Comparison of ENCODE assay signal across 19 mouse cellular contexts in genomic region chr2:130760876-130761275, GRCm38 (mm10).
A peak's percentile ranks its signal among the peaks of the same experiment; 100 is the strongest.
DNase-seq lines count a peak whose midpoint lies in the region; ATAC-seq and TF ChIP-seq lines count a peak whose summit lies in the region.
"Had no signal": no experiment of that assay in that cellular context is flagged by ENCODE, and none has a peak within 500 bp of the region (broad histone marks: within the 10 kb centered on the region; RNA-seq: fewer than 3 reads in every experiment).

No protein-coding gene starts in this region.

- H3K27me3 ChIP-seq in heart, embryonic 13.5 days (replicated peaks) = no peaks in the 10 kb centered on the region
- no peaks in the 10 kb centered on the region for H3K27me3 ChIP-seq in heart, adult 2 months (ENCODE audit: control insufficient read depth, insufficient read depth, low read length)
- no peaks in the 10 kb centered on the region for H3K27me3 ChIP-seq in midbrain, embryonic 10.5 days (ENCODE audit: low read depth, poor library complexity, severe bottlenecking)
- no peaks in the 10 kb centered on the region for H3K27me3 ChIP-seq in midbrain, embryonic 16.5 days (ENCODE audit: control insufficient read depth, insufficient read depth, low read depth, low read length)
- H3K27me3 ChIP-seq in limb, embryonic 10.5 days (ENCODE audit: low read depth, poor library complexity, severe bottlenecking) = no peaks in the 10 kb centered on the region
- H3K27me3 ChIP-seq: CH12.LX; embryonic facial prominence, embryonic 12.5 days; midbrain, embryonic 13.5 days had no signal

- H3K9ac ChIP-seq in heart, embryonic 13.5 days = no peak overlapping the region
- H3K9ac ChIP-seq in heart, adult 2 months (ENCODE audit: low read depth, low read length) = no peak overlapping the region
- H3K9ac ChIP-seq in midbrain, embryonic 16.5 days (ENCODE audit: low read depth, low read length) = no peak overlapping the region
- H3K9ac ChIP-seq: embryonic facial prominence, embryonic 12.5 days; midbrain, embryonic 13.5 days had no signal

- H3K9me3 ChIP-seq in heart, embryonic 13.5 days = no peaks in the 10 kb centered on the region
- H3K9me3 ChIP-seq in midbrain, embryonic 10.5 days (replicated peaks) = no peaks in the 10 kb centered on the region
- no peaks in the 10 kb centered on the region for H3K9me3 ChIP-seq in midbrain, embryonic 16.5 days (replicated peaks; ENCODE audit: control insufficient read depth, low read length, poor library complexity, severe bottlenecking)
- H3K9me3 ChIP-seq in limb, embryonic 10.5 days (replicated peaks) = no peaks in the 10 kb centered on the region
- H3K9me3 ChIP-seq: embryonic facial prominence, embryonic 12.5 days; hindbrain, embryonic 10.5 days; midbrain, embryonic 13.5 days had no signal

- H3K36me3 ChIP-seq in heart, embryonic 13.5 days = peaks cover 85% of the 10 kb centered on the region
- H3K36me3 ChIP-seq in heart, adult 2 months (ENCODE audit: control insufficient read depth, insufficient read depth, low read length) = peaks cover 11% of the 10 kb centered on the region
- peaks cover 47% of the 10 kb centered on the region for H3K36me3 ChIP-seq in midbrain, embryonic 10.5 days
- H3K36me3 ChIP-seq in midbrain, embryonic 16.5 days (ENCODE audit: control insufficient read depth, insufficient read depth, low read length) = peaks cover 45% of the 10 kb centered on the region
- H3K36me3 ChIP-seq in limb, embryonic 10.5 days = peaks cover 36% of the 10 kb centered on the region

- TF ChIP-seq CTCF in heart, adult 2 months (IDR thresholded peaks at IDR 0.05) = no peak

- H3K4me2 ChIP-seq in heart, embryonic 13.5 days = no peak overlapping the region
- H3K4me2 ChIP-seq in midbrain, embryonic 16.5 days (ENCODE audit: low read length) = no peak overlapping the region
- H3K4me2 ChIP-seq: embryonic facial prominence, embryonic 12.5 days; midbrain, embryonic 13.5 days had no signal

- ATAC-seq in heart, embryonic 13.5 days (ENCODE audit: extremely low read depth, insufficient number of reproducible peaks, low FRiP score, low TSS enrichment) = no peak
- no peak for ATAC-seq in midbrain, embryonic 16.5 days
- ATAC-seq: hindbrain, postnatal 0 days; midbrain, embryonic 13.5 days had no signal

- H3K27ac ChIP-seq in heart, embryonic 13.5 days (replicated peaks) = peak overlapping the region; percentile 39; the same call in 1 of the 2 replicates
- no peak overlapping the region for H3K27ac ChIP-seq in heart, adult 2 months
- H3K27ac ChIP-seq in midbrain, embryonic 10.5 days (replicated peaks) = 0 out of 2 replicates have a peak overlapping the region, but pooled peaks have one; percentile 33
- H3K27ac ChIP-seq in midbrain, embryonic 16.5 days (ENCODE audit: low read length) = no peak overlapping the region
- H3K27ac ChIP-seq in limb, embryonic 10.5 days = no peak overlapping the region
- H3K27ac ChIP-seq: embryonic facial prominence, embryonic 12.5 days; gastrocnemius, adult 2 months; hindbrain, embryonic 10.5 days; hindbrain, postnatal 0 days; midbrain, embryonic 13.5 days had no signal

- DNase-seq in heart, adult 2 months = no peak
- no peak for DNase-seq in midbrain, embryonic 10.5 days (ENCODE audit: low spot score)
- DNase-seq in kidney, postnatal 14 days = peak; percentile 50
- DNase-seq in limb, embryonic 10.5 days (ENCODE audit: low spot score) = no peak
- no peak for DNase-seq in cerebellum, postnatal 10 days
- DNase-seq in natural killer cell, adult 2 months (ENCODE audit: low spot score in 2 of 2) = no peak
- DNase-seq: adrenal gland, postnatal 25 days; cerebellum, adult 18-20 months; gastrocnemius, adult 2 months; lung, postnatal 10 days; thymus, adult 18-20 months had no signal

- no peak for TF ChIP-seq POLR2A in heart, adult 2 months (IDR thresholded peaks at IDR 0.05; ENCODE audit: insufficient read depth, low read depth, low read length)

- 89% methylated on average over 6 of the region's 6 CpGs for WGBS in heart, embryonic 13.5 days
- WGBS in heart, adult 2 months = 96% methylated on average over 6 of the region's 6 CpGs
- 68% methylated on average over 6 of the region's 6 CpGs for WGBS in midbrain, embryonic 10.5 days
- WGBS in midbrain, embryonic 16.5 days = 70% methylated on average over 6 of the region's 6 CpGs
- 93% methylated on average over 6 of the region's 6 CpGs for WGBS in limb, embryonic 10.5 days

- no peak overlapping the region for H3K4me3 ChIP-seq in heart, embryonic 13.5 days
- H3K4me3 ChIP-seq in heart, adult 2 months = no peak overlapping the region
- H3K4me3 ChIP-seq in midbrain, embryonic 10.5 days = no peak overlapping the region
- no peak overlapping the region for H3K4me3 ChIP-seq in midbrain, embryonic 16.5 days (ENCODE audit: low read depth, low read length)
- no peak overlapping the region for H3K4me3 ChIP-seq in limb, embryonic 10.5 days
- H3K4me3 ChIP-seq: embryonic facial prominence, embryonic 12.5 days; erythroblast, embryonic 14.5 days; gastrocnemius, adult 2 months; hindbrain, embryonic 10.5 days; midbrain, embryonic 13.5 days had no signal

- no peak for TF ChIP-seq EP300 in heart, adult 2 months (IDR thresholded peaks at IDR 0.05; ENCODE audit: insufficient read depth, low read depth, low read length)

- H3K4me1 ChIP-seq in heart, embryonic 13.5 days = peaks cover 10% of the 10 kb centered on the region
- H3K4me1 ChIP-seq in heart, adult 2 months (ENCODE audit: control insufficient read depth, insufficient read depth, low read length) = no peaks in the 10 kb centered on the region
- peaks cover 6% of the 10 kb centered on the region for H3K4me1 ChIP-seq in midbrain, embryonic 10.5 days
- no peaks in the 10 kb centered on the region for H3K4me1 ChIP-seq in midbrain, embryonic 16.5 days (ENCODE audit: control insufficient read depth, insufficient read depth, low read length)
- H3K4me1 ChIP-seq in limb, embryonic 10.5 days = no peaks in the 10 kb centered on the region
- H3K4me1 ChIP-seq: embryonic facial prominence, embryonic 12.5 days; midbrain, embryonic 13.5 days had no signal

- intact Hi-C loops in heart, adult 2 months (cut with DNase I) = no loop called here

- H3K79me2 ChIP-seq in heart, adult 2 months (replicated peaks; ENCODE audit: control insufficient read depth, insufficient read depth, low read length) = no peaks in the 10 kb centered on the region

Comparison
In these comparisons a context has a peak if more than half of its experiments do, and no peak if none do; other contexts are left out.
1. H3K27ac ChIP-seq: peak in heart, embryonic 13.5 days (single experiment) and midbrain, embryonic 10.5 days (single experiment); none in heart, adult 2 months (single experiment), midbrain, embryonic 16.5 days (single experiment) and limb, embryonic 10.5 days (single experiment).